Mouse (Mus musculus) liver, postnatal 0 days (tissue): ENCODE results near the gene Fam104a. TPM values are rescaled to one million over a fixed set of nuclear protein-coding genes. Genes with fewer than 3 reads are reported as not detected.

Experiments
- ATAC-seq: fragments of 200-750 bp; cut with Nextera tagmentation; 2 replicates; pipeline ENCODE4 v1.8.0; 2017; ENCODE audit warnings: mild to moderate bottlenecking, moderate library complexity
- DNase-seq: peaks from one replicate; pipeline ENCODE4 v3.0.0-alpha.2; 2016
- H3K27ac ChIP-seq: fragments of 300-500 bp; sonication (generic); 2 replicates; pipeline ENCODE4 v1.5.1; 2014; ENCODE audit warnings: antibody characterized with exemption, moderate library complexity, mild to moderate bottlenecking, low read depth
- H3K27me3 ChIP-seq: fragments of 300-500 bp; sonication (generic); 2 replicates; pipeline ENCODE4 v1.6.1; 2014; ENCODE audit warnings: low read length, control low read depth, mixed read lengths; ENCODE audit not compliant: insufficient read depth
- H3K36me3 ChIP-seq: fragments of 300-500 bp; sonication (generic); replicated peaks from 2 replicates; pipeline ENCODE4 v1.6.1; 2014; ENCODE audit warnings: mild to moderate bottlenecking, control low read depth, low read length, moderate library complexity, mixed read lengths; ENCODE audit not compliant: insufficient read depth
- H3K4me1 ChIP-seq: fragments of 300-500 bp; sonication (generic); 2 replicates; pipeline ENCODE4 v1.6.1; 2014; ENCODE audit warnings: antibody characterized with exemption, mild to moderate bottlenecking, control low read depth; ENCODE audit not compliant: insufficient read depth
- H3K4me2 ChIP-seq: fragments of 300-500 bp; sonication (generic); 2 replicates; pipeline ENCODE4 v1.6.1; 2014; ENCODE audit warnings: low read depth, mild to moderate bottlenecking, low read length, moderate library complexity, mixed read lengths
- H3K4me3 ChIP-seq: fragments of 300-500 bp; sonication (generic); 2 replicates; pipeline ENCODE4 v1.5.1; 2014; ENCODE audit warnings: low read depth, low read length
- H3K9ac ChIP-seq: fragments of 300-500 bp; sonication (generic); replicated peaks from 2 replicates; pipeline ENCODE4 v1.6.1; 2014; ENCODE audit warnings: mild to moderate bottlenecking, moderate library complexity
- H3K9me3 ChIP-seq: fragments of 300-500 bp; sonication (generic); 2 replicates; pipeline ENCODE4 v1.6.1; 2016; ENCODE audit warnings: mild to moderate bottlenecking, control low read depth, low read length, mixed read lengths
- CTCF ChIP-seq: sonication (generic); IDR thresholded peaks from 2 replicates; pipeline ENCODE4 v1.5.1; 2016; ENCODE audit warnings: antibody characterized with exemption, low read depth
- EP300 ChIP-seq: IDR thresholded peaks from 2 replicates; pipeline ENCODE4 v1.6.1; 2016; ENCODE audit warnings: antibody characterized with exemption, low read depth, mild to moderate bottlenecking
- WGBS: fragments of 180-500 bp; shearing (Covaris S2); extraction: QIAGEN DNeasy Blood & Tissue Kit; methylation state at CpG from one replicate; pipeline ENCODE4 v1.1.7; 2014; ENCODE audit not compliant: insufficient replicate concordance; 5-methylcytosine and 5-hydroxymethylcytosine counted together
- polyA plus RNA-seq: library from polyadenylated mRNA; unstranded; fragments of >200 nt; fragmentation: Nextera tagmentation; extraction: Ambion mirVana; gene quantifications from 2 replicates; pipeline ENCODE4 v1.2.1, GENCODE M21; 2015

Gene Fam104a
- polyA plus RNA-seq, 1 experiment from 2014 or later: 26.5 TPM

GRCm38 (mm10) chr11:113726994-113727888 is 43.3 kb upstream of the Fam104a start:
- H3K4me2 ChIP-seq: no peak overlapping the region
- no peak overlapping the region for H3K4me3 ChIP-seq
- ATAC-seq (no peak), DNase-seq (no peak)
- no peak for TF ChIP-seq CTCF
- no peak for TF ChIP-seq EP300
- no peaks in the 10 kb centered on the region for H3K9me3 ChIP-seq
- no peak overlapping the region for H3K9ac ChIP-seq
- 0 out of 2 replicates have a peak overlapping the region, but pooled peaks have one; percentile 22 for H3K27ac ChIP-seq
- H3K36me3 ChIP-seq: peaks cover 33% of the 10 kb centered on the region
- H3K27me3 ChIP-seq: no peaks in the 10 kb centered on the region
- peaks cover 16% of the 10 kb centered on the region for H3K4me1 ChIP-seq
- WGBS: 91% methylated on average over 14 of the region's 14 CpGs

GRCm38 (mm10) chr11:113725235-113726048 is 41.5 kb upstream of the Fam104a start:
- H3K27ac ChIP-seq: peak overlapping the region; percentile 22; the same call in 1 of the 2 replicates
- no peak overlapping the region for H3K9ac ChIP-seq
- H3K4me3 ChIP-seq: no peak overlapping the region
- H3K4me2 ChIP-seq: no peak overlapping the region
- no peaks in the 10 kb centered on the region for H3K27me3 ChIP-seq
- peaks cover 10% of the 10 kb centered on the region for H3K4me1 ChIP-seq
- DNase-seq: no peak
- H3K36me3 ChIP-seq: peaks cover 33% of the 10 kb centered on the region
- no peak for TF ChIP-seq EP300
- no peak for TF ChIP-seq CTCF
- H3K9me3 ChIP-seq: no peaks in the 10 kb centered on the region
- 78% methylated on average over 4 of the region's 4 CpGs for WGBS
- ATAC-seq: no peak

- no peak for DNase-seq
- peak; percentile 85 for ATAC-seq
- Histone ChIP-seq H3K36me3 (peaks cover 10% of the 10 kb centered on the region), H3K4me2 (peak overlapping the region; percentile 53), H3K27me3 (no peaks in the 10 kb centered on the region), H3K9ac (no peak overlapping the region), H3K4me3 (no peak overlapping the region), H3K27ac (peak overlapping the region; percentile 88), H3K4me1 (no peaks in the 10 kb centered on the region), H3K9me3 (no peaks in the 10 kb centered on the region)
- 51% methylated on average over 14 of the region's 14 CpGs for WGBS
- peak; percentile 73 for TF ChIP-seq EP300
- no peak for TF ChIP-seq CTCF
Measured at GRCm38 (mm10) chr11:113722405-113723090, 38.6 kb upstream of the Fam104a start.

DNA sequence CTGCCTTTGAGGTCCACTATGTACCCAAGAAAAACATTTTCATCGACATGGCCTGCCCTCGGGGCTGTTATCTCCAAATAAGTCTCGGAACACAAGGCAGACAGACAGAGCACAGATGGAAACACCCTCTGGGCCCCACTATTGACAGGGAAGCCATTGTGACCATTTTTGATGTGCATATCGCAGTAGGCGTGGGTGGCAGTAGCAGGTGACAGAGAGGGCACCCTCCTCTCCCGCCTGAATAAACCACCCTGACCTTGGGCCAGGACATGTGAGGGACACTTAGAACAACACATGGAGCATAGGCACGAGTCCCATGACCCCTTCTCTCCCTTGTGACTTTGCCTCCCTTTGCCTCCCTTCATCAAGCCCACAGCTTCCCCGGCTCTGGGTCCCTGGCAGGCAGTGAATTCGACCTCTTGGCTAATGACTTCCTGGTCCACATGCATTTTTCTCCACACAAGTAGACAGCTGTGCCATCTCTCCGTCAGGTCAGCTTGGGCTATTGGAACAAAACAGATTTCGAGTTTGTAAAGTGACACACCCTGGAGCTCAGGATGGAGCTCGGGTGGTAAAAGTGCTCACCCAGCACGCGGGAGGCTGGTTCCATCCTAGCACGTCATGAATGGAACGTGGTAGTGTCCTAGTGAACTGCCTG is 33.9 kb upstream of the Fam104a start:
- TF ChIP-seq CTCF: no peak
- ATAC-seq: no peak
- Histone ChIP-seq H3K4me2 (no peak overlapping the region), H3K9ac (no peak overlapping the region), H3K27ac (no peak overlapping the region), H3K4me3 (no peak overlapping the region), H3K4me1 (no peaks in the 10 kb centered on the region), H3K27me3 (no peaks in the 10 kb centered on the region), H3K9me3 (no peaks in the 10 kb centered on the region), H3K36me3 (no peaks in the 10 kb centered on the region)
- DNase-seq: no peak
- 61% methylated on average over 16 of the region's 16 CpGs for WGBS

DNA sequence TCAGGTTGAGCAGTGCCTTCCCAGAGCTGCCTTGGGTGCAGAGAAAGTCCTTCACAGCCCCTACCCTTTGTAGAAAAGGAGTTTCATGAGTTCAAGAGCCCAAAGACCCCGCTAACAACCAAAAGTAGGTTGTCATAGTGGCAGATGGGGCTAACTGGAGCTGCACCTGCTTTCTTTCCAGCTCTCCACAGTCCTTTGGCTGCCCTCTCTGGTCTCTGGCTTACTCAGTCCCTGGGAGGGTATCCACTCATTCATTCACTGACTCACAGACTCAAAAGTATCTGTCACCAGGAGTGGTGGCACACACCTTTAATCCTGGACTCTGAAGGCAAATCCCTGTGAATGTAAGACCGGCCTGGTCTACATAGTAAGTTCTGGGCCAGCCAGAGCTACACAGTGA is 32.2 kb upstream of the Fam104a start:
- 84% methylated on average over 2 of the region's 2 CpGs for WGBS

More for the DNA sequence above, 32.2 kb upstream of the Fam104a start:
- TF ChIP-seq CTCF (no peak), EP300 (no peak)
- Histone ChIP-seq H3K36me3 (no peaks in the 10 kb centered on the region), H3K9ac (no peak overlapping the region), H3K27me3 (no peaks in the 10 kb centered on the region), H3K27ac (no peak overlapping the region), H3K4me3 (no peak overlapping the region), H3K4me2 (no peak overlapping the region), H3K9me3 (no peaks in the 10 kb centered on the region), H3K4me1 (no peaks in the 10 kb centered on the region)
- ATAC-seq (no peak), DNase-seq (no peak)
